Mouse (Mus musculus): ENCODE data around the gene Mnd1.

- TF ChIP-seq CHD2 (IDR thresholded peaks at IDR 0.05; ENCODE audit: low read depth, low read length) (no peak), ZC3H11A (IDR thresholded peaks at IDR 0.05; ENCODE audit: borderline replicate concordance, low read depth, low read length) (no peak), HCFC1 (IDR thresholded peaks at IDR 0.05; ENCODE audit: borderline replicate concordance, insufficient read depth, low read length) (no peak), ZNF384 (IDR thresholded peaks at IDR 0.05; ENCODE audit: low read depth, low read length) (no peak)
Measured at GRCm38 (mm10) chr3:84041739-84042138, 113.8 kb downstream of the Mnd1 start.

All from ES-E14 (cell line).